Mouse (Mus musculus) thymus, adult 18-20 months (tissue): Measurements from ENCODE around the gene Lama5.
A peak's percentile ranks its signal among the peaks of the same experiment; 100 is the strongest.
"Not testable (repeated sequence)": the region's sequence is repeated elsewhere in the genome, so short reads cannot be mapped to it uniquely, and the experiment has no call there.

ENCODE experiments used
- DNase-seq, 2 experiments: peaks; one replicate each; pipeline ENCODE4 v3.0.0; 2022; ENCODE audit warnings: mixed read lengths in 2 of 2

The Lama5 gene

DNA sequence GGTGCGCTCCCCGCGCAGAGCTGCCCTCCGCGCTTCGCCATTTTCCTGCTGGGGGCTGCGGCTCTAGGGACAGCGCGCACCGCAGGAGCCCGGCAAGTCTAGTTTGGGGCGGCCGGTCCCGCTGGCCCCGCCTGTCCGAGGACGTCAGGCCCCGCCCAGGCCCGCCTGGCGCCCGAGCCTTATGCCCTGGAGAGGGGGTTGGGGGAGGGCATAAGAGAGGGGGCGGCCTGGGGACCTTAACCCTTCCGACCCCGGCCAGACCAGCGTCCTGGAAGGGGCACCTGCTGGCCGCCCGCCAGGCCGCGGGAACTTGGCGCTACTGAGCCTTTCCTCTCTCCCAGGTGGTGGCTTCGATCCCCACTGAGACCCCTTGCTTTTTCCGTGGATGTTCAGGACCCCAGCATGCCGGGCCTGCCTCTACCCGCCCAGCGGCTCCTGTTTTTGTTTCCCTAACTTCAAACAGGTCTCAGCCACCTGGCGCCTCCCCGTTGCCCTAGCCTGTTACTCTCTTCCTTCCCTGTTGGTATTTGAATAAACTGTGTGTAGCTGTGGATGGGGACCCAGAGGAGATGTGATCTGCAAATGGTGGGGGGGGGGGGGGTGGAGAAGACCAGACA is at the start of gene Lama5:
TSS of gene Lama5 (minus strand) at position 98 of the 617 bp plus-strand sequence.
- DNase-seq: no peak

DNA sequence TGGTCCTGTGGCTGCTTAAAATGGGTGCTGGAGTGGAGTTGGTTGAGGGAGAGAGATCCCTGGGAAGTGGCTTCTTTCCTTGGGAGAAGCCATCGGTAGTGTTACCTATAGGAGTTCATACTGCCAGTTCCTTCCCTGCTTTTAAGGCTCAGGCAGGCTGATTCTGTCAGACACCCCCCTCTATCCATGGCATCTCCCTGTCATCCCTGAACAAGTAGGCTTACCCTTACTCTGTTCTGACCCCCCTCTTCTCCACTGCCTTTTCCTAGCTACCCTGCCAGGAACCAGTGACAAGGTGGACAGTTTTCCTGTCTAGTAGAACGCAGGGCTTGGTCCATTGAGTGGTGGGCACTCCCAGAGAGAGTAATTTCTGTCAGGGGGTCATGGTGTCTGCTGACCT is 48.9 kb upstream of the Lama5 start:
- DNase-seq: no peak

DNA sequence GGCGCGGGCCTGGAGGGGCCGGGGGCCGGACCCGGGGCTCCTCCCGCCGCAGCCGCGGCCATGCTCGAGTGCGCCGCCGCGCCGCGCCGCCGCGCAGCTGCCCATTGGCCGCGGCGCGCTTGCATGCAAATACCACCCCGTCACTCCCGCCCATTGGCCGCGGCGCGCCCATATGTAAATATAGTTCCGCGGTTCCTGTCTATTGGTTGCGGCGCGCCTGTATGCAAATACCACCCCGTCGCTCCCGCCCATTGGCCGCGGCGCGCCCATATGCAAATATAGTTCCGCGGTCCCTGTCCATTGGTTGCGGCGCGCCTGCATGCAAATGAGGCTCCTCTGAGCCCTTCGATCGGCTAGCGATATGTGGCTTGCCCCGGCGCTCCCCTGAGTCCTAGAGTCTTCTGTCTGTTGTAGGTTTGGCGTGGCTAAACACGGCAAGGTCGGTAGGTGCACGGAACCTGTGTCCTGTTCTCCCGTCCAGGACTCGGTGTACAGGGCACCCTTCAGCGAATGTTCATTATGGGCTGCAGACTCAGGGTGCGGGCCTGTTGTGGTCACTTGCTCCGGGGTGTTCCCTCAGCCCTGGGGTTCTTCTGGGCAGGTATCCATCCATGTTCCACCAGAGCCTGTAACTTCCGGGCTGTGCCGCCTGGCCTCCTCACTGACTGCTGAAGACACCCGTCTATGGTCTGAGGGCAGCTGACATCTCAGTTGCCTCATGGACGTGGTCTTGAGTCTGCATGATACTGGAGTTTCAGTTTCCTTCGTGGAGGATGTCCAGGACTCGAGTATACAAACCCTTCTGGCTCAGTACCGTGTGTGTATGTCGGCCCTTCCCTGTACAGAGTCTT is 48.0 kb upstream of the Lama5 start, which contains the start of gene Cables2:
TSS of gene Cables2 (minus strand) at position 103 of the 851 bp plus-strand sequence.
- peak; percentile 87 to 91 for DNase-seq

DNA sequence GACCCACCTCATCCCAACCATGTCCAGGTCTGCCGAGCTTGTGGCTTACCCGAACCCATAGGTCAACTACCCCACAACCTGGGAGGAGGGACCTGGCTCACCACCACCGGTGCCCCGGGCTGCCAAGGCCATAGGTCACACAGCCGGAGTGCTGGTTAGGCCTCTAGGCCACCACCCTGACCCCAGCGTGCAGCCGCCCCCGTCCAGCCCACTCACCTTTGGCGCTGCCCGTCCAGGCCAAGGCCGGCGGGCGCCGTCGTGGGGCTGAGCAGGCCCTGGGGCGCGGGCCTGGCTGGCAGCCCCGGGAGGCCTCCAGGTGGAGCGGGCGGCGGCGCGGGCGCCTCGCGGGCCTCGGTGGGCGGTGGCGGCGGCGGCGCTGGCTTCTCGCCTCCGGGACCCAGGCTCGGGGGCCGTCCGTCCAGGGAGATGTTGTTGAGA is 47.2 kb upstream of the Lama5 start:
- DNase-seq: peak in 1 of 2 experiments; percentile 48

DNA sequence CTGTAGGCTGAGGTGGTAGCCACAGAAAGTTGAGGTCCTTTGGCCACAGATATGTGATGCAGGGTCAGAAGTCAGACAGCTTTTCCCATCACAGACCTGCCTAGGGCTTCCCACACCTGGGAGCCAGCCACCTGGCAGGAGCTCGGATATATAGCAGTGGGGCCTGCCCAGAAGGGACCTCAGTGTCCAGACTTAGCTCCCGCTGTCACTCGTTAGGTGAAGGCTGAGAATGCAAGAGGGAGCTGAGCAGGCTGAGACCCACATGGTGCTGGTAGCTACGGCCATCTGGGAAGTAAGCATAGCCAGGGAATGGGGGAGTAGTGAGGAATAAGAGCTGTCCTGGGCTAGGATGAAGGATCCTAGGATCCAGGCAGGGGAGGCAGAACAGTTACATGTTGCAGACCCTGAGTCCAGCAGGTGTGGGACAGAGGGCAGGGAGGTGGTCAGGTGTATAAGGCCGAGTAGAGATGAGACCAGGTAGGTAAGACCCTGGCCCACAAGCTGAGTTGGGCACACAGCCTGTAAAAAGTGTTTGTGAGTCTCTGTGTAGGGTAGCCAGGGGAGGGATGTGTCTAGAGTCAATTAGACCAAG is 46.2 kb upstream of the Lama5 start:
- DNase-seq: no peak

DNA sequence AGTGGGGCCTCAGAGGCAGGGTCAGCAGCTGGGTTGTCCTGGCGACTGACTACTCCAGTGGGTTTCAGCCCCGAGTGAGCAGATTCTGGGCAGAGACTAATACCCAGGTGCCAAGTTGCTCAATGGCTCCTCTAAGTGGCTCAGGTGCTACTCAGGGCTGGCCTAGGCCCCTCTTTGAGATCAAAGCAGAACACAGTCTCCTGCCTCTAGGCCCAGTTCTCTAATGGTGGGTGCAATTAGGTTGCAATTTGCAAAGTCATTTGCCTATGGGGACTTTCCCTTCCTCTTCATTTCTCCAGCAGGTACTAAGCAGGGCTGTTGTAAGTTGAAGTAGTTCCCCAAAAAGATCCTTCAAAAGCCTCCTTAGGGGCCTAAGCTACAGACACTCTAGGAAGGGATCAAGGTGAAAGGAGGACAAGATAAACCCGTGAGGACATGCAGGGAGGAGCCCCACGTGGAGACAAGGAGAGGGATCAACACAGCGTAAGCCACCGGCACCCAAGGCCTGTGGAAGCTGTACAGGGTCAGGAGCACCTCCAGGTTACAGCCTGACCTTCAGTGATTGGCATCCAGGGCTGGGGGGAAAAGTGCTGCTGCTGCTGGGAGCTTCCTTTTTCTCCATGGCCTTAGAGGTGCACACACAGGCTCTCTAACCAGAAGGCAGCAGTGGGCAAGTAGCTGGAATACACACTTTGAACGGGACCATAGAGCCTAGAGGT is 45.0 kb upstream of the Lama5 start:
- no peak for DNase-seq

DNA sequence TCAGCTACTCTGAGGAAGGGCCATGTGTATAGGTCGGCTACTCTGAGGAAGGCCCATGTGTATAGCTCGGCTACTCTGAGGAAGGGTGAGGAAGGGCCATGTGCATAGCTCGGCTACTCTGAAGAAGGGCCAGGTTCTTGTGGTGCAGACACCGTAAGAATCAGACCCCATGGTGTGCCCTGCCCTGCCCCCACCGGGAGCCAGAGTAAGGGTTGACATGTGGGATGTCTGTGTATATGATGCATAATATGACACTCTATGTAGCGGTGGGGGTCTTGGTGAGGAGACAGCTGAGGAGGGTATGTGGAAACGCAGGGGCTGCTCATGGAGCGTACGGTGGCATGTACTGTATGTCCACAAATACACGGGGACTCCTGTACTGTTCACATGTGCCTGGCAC is 43.7 kb upstream of the Lama5 start:
- DNase-seq: no peak

DNA sequence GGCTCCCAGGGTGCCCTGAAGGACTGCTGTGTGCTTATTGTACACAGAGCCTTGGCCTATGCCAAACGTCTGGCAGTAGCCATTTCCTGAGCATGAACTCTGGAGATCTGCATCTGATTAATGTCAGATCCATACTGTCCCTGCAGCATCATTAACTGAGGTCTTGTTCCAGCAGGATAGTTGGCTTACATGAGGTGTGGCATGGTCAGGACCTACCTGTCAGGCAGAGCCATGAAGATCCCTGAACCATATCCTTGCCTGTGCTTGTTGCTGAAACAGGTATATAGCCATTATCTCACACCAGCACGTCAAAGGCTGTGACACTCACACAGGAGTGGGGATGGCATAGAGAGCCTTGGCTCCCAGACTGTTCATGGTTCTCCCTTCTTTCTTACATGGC is 42.3 kb upstream of the Lama5 start:
- no peak for DNase-seq

DNA sequence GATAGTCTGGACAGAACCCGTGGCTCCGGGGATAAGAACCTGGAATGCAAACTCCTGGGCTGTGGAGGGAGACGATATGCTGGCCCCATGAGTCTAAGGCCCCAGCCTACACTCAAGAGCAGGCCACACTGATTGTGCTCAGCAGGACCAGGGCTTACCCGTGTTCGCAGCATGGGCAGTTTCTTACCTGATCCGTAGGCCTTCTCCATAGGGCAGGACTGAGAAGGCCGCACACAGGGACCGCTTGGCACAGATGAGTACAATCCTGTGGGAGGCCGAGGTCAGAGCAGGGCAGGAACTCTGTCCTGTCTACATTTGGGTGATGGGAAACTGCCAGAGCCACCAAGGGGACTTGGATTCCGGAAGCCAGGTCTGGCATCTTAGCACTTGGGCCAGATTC is 37.2 kb upstream of the Lama5 start:
- DNase-seq: no peak

DNA sequence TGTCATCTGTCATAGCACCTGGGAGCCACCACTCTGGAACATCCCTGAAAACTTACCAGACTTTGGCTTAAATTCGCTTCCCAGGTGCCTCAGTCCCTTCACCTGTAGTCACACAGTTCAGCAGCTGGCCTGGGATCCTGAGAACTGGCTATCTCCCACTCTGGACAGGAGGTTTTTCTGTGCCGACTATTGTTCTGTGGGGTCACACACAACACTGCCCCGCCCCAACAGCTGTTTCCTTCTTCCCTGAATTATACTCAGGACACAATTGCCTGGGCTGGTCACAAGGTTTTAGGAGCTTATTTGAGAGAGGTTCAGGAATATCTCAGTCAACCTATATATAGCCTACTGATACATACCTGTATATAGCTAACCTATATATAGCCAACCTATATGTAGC is 36.8 kb upstream of the Lama5 start:
- DNase-seq: no peak

DNA sequence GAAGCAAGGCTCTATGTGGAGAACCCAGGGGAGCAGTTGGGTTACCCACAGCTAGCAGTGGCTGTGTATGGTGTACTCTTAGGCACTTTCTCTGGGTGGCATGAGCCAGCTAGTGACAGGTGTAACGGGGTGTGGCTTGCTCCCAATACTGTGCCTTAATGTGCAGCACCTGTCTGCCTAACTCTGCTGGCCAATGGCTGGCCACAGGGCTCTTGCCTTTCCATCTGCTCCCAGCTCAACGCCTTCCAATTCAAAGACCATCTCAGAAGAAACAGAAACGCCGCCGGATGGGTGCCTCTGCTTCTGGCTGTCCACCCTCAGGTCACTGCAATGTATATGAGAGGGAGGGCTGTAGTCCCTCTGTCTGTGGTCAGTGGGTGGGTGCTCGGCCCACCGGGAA is 36.2 kb upstream of the Lama5 start:
- no peak for DNase-seq

DNA sequence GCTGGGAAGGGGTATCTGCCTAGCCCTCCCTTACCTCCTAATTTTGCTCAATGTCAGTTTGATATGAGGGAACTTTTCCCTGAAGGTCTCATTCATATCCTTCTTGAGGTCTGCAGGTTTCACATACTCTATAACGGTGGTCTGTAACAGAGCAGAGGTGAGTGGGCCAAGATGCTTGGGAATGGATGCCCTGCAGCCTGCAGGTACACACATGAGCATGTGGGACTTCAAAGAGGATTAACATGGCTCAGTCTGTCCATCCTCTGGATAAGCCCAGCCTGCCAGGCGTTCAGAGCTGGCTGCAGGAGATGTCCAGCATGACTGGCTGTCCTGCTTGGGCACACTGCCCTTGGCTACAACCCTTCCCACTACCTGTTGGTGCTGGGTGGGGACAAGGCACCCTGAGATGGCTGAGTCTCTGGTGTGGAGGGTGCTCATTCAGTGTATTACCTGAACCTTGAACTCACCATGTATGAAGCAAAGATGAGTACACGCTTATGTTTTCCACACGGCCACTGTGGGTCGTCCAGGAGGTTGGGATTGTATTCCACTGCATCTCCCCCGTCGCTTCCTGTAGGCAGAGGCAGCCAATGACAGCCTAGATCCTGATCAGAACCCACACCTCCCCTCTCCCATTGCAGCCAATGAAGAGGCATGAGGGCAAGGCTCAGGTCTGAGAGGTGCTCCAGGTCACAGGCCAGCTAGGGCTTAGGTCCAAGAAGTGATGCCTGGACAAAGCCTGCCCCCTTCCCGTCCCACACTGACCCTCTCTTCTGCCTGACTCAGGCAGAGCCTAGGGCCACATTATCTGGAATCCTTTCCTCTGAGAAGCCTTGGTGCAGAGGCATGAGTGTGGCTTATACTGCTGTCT is 35.2 kb upstream of the Lama5 start:
- no peak for DNase-seq

DNA sequence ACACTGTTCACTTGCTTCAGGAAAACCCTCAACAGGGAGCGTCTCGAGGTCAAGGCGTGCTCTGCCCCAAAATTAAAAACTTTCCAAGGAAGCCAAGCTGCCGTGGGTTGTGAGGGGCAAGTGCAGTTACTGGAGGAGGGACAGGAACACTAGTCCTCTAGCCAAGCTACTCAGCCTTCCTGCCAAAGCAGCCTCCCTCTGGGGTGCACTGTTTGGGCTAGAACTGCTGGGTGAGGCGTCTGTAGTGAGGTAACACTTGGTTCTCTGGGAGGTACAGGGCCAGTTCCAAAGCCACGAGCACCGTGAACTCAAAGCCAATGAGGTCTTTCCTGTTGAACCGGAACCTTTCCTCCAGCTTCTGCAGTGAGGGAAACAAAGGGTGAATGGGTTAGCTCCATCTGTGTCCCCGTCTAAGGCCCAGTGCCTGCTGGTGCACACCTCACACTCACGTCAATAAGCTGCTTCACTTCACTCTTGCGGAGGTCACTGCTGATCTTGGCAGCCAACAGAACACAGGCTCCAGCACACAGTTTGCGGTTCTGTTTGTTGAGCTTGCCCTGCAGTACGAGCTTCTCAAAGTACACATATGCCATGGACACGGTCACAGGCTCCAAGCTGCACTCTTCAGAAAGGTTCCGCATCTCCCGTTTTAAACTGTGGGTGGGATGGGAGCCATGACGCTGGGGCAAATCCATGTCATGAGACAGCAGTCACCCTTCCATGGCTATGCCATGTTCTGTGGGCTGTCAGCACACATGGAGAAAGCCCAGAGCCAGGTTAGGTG is 34.4 kb upstream of the Lama5 start:
- DNase-seq: not testable (repeated sequence)

DNA sequence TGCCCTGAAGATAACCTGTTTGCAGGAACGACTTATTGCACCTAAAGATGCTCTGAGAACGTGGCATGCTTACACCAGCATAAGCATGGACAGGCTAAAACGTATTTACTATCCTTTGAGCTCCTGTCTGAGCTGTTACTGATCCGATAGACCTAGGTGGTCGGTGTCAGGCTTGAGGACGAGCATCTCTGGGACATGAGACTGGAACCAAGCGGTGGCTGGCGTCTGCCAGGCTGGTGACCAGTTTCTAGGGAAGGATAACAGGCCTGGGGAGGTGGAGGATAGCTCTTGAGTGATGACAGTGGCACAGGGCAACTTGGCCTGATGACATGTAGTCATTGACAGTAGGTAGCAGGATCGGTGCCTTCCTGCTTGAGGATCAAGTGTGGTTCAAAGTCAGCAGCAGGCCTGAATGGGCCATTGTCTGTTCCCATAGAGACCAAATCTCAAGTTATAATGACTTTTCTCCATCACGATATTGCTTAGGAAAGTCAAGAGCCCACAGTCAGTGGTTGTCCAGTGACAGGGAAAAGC is 33.4 kb upstream of the Lama5 start:
- not testable (repeated sequence) for DNase-seq

DNA sequence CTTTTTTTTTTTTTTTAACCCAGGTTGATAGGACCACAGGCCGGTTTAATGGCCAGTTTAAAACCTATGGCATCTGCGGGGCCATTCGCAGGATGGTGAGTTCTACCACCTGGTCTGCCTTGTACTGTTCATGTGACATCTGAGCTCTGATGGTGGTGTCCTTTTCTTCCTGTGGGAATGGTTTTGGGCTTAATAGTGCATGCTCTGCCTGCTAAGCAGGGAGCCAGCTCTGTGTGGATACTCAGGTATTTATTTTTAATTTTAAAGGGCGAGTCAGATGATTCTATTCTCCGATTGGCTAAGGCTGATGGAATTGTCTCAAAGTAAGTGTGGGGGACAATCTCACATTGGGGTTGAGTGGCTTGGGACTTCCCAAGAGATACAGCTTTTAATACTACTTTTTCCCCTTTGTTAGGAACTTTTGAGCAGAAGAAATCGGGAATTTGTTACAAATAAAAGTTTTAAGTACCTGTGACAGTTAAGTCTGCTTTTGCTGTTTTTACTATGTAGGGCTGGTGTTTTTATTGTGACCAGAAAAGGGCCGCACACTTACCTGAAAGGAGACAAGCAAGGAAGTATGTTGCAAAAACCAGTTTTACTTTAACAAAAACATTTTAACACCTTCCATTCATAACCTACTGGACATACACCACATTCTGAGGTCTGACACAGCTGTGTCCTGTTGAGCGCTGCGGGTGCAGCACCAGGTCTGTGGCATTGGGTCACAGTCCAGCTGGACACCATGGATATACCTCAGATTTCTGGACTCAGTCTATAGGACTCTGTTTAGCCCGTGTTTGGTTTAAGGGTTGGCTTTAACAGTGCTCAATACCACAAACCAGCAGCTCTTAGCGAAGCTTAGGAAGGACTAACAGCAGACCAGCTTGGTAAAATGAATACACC is 32.6 kb upstream of the Lama5 start:
- DNase-seq: no peak

DNA sequence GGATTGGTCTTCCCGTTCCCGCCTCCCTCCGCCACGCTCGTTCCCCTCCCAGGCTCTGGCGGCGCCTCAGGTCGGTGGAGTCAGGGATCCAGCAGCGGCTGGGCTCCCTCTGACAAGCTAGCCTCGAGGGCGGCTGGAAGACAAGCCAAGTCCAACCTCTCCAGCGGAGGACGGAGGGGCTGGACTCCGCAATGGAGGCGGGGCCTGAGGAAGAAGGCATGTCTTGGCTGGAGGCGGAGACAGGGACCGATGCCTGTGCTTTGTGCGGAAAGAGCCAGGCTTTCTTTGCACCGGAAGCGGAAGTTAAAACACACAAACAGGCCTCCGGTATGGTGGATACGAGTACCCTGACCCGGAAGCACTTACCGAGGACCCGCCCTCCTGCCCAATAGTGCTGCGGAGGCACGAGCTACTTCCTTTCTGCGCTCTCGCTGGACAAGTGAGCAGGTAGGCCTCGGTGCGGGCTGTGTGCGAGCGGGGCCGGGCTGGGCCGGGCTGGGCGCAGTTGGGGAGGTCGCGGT is 31.4 kb upstream of the Lama5 start, which contains the start of gene Rps21:
TSS of gene Rps21 (plus strand) at position 377 of the 521 bp plus-strand sequence.
- peak; percentile 93 to 96 for DNase-seq

DNA sequence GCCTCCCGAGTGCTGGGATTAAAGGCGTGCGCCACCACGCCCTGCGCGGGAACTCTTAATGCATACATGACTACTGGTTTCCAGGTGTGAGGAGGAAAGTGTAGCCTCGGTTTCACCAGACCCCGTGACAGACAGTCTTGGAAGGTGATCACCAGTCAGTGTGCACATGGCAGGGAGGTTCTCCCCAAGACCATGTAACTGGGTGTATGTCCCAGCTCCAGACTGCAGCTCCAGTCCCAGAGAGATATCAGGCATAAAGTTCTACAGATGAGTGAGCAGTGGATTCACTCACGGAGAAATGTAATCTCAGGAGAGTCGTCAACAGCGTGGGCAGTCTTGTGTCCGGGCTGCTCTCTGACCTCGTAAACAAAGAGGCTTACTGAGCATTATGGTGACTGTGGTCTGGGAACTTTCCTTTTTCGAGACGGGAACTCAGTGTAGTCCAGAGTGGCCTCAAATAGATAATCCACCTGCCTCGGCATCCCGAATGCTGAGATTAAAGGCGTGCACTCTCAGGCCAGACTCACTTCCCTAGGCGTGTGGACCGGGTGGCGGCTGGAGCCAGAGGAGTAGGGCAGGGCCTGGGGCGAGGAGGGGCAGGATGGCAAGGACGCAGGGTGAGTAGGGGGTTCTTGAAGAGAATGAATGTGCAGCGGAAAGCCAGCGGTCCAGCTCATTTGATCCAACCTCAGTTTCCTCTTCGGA is 30.8 kb upstream of the Lama5 start:
- no peak for DNase-seq

DNA sequence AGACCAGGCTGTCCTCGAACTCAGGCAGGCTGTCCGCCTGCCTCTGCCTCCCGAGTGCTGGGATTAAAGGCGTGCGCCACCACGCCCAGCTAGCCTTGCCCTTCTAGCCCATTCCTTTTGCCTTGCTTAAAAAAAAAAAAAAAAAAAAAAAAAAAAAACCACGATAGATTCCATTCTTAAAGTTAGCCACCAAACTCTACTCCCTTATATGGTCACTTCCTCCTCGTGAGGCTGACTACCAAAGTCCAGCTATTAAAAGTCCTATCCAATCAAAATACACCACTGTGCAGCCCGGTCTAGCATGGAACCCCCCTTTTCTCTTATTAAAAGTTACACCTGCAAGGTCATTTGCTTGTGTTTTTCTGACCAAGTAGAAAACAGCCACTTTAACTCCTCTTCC is 30.0 kb upstream of the Lama5 start:
- no peak for DNase-seq
